Mouse (Mus musculus) forebrain, embryonic 14.5 days (tissue): ENCODE measurements around the gene Olfr695. TPM values are rescaled to one million over a fixed set of nuclear protein-coding genes. Genes with fewer than 3 reads are reported as not detected.
"Not testable (repeated sequence)": the region's sequence is repeated elsewhere in the genome, so short reads cannot be mapped to it uniquely, and the experiment has no call there.

ENCODE experiments used
- ATAC-seq: fragments of 200-750 bp; cut with Nextera tagmentation; 2 replicates; pipeline ENCODE4 v1.8.0; 2017; ENCODE audit warnings: mild to moderate bottlenecking, moderate library complexity
- DNase-seq: peaks from one replicate; pipeline ENCODE4 v3.0.0-alpha.2; 2015; ENCODE audit warnings: low spot score
- H3K27ac ChIP-seq: fragments of 300-500 bp; sonication (generic); 2 replicates; pipeline ENCODE4 v1.5.1; 2014; ENCODE audit warnings: low read depth, mild to moderate bottlenecking, control low read depth, low read length, moderate library complexity
- H3K27me3 ChIP-seq: fragments of 300-500 bp; sonication (generic); replicated peaks from 2 replicates; pipeline ENCODE4 v1.6.1; 2014; ENCODE audit warnings: low read length, control low read depth, mixed read lengths; ENCODE audit not compliant: control insufficient read depth, insufficient read depth
- H3K36me3 ChIP-seq: fragments of 300-500 bp; sonication (generic); 2 replicates; pipeline ENCODE4 v1.6.1; 2014; ENCODE audit warnings: low read length, control low read depth; ENCODE audit not compliant: control insufficient read depth, insufficient read depth
- H3K4me1 ChIP-seq: fragments of 300-500 bp; sonication (generic); 2 replicates; pipeline ENCODE4 v1.6.1; 2014; ENCODE audit warnings: antibody characterized with exemption, low read length, control low read depth; ENCODE audit not compliant: control insufficient read depth, insufficient read depth
- H3K4me2 ChIP-seq: fragments of 300-500 bp; sonication (generic); 2 replicates; pipeline ENCODE4 v1.6.1; 2014; ENCODE audit warnings: mild to moderate bottlenecking, control low read depth, low read length
- H3K4me3 ChIP-seq: fragments of 300-500 bp; sonication (generic); 2 replicates; pipeline ENCODE4 v1.5.1; 2014; ENCODE audit warnings: low read depth, low read length, control low read depth
- H3K9ac ChIP-seq: fragments of 300-500 bp; sonication (generic); 2 replicates; pipeline ENCODE4 v1.6.1; 2014; ENCODE audit warnings: mild to moderate bottlenecking, low read length, control low read depth, moderate library complexity
- H3K9me3 ChIP-seq: fragments of 300-500 bp; sonication (generic); replicated peaks from 2 replicates; pipeline ENCODE4 v1.6.1; 2016; ENCODE audit warnings: low read length, control low read depth, mixed read lengths; ENCODE audit not compliant: control insufficient read depth
- WGBS: fragments of 180-500 bp; shearing (Covaris S2); extraction: QIAGEN DNeasy Blood & Tissue Kit; methylation state at CpG from one replicate; pipeline ENCODE4 v1.1.7; 2014; 5-methylcytosine and 5-hydroxymethylcytosine counted together
- polyA plus RNA-seq: library from polyadenylated mRNA; unstranded; fragments of >200 nt; fragmentation: Nextera tagmentation; extraction: Ambion mirVana; gene quantifications from 2 replicates; pipeline ENCODE4 v1.2.1, GENCODE M21; 2014

Gene Olfr695
- polyA plus RNA-seq, 1 experiment from 2014 or later = not detected

GRCm38 (mm10) chr7:106711463-106711862 is 4.7 kb downstream of the Olfr695 start:
- no peaks in the 10 kb centered on the region for H3K4me1 ChIP-seq
- H3K9me3 ChIP-seq = no peaks in the 10 kb centered on the region
- no peak for DNase-seq
- H3K4me3 ChIP-seq = no peak overlapping the region
- no peak for ATAC-seq
- H3K27me3 ChIP-seq = no peaks in the 10 kb centered on the region
- no peak overlapping the region for H3K4me2 ChIP-seq
- no peaks in the 10 kb centered on the region for H3K36me3 ChIP-seq
- WGBS = 92% methylated on average over 6 of the region's 6 CpGs
- H3K27ac ChIP-seq = no peak overlapping the region
- H3K9ac ChIP-seq = no peak overlapping the region

DNA sequence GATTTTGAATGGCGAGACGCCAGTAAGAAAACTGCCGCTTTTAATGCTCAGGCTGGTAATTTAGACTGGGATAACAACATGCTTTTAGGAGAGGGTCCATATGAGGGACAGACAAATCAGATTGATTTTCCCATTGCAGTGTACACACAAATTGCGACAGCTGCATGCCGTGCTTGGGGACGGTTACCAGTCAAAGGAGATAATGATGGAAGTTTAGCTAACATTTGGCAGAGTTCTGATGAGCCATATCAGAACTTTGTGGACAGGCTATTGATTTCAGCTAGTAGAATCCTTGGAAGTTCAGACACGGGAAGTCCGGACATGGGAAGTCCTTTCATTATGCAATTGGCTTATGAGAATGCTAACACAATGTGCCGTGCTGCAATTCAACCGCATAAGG is 8.5 kb downstream of the Olfr695 start:
- ATAC-seq, H3K36me3 ChIP-seq, H3K4me1 ChIP-seq, H3K27ac ChIP-seq, H3K4me2 ChIP-seq, DNase-seq, H3K9ac ChIP-seq, H3K9me3 ChIP-seq, H3K27me3 ChIP-seq, H3K4me3 ChIP-seq: not testable (repeated sequence)
- WGBS = 90% methylated on average over 10 of the region's 10 CpGs

- H3K9ac ChIP-seq = no peak overlapping the region
- H3K4me1 ChIP-seq = no peaks in the 10 kb centered on the region
- ATAC-seq (no peak), DNase-seq (no peak)
- no peaks in the 10 kb centered on the region for H3K36me3 ChIP-seq
- H3K27ac ChIP-seq = no peak overlapping the region
- 85% methylated on average over 1 of the region's 1 CpGs for WGBS
- H3K4me2 ChIP-seq = no peak overlapping the region
- no peaks in the 10 kb centered on the region for H3K27me3 ChIP-seq
- no peak overlapping the region for H3K4me3 ChIP-seq
- H3K9me3 ChIP-seq = no peaks in the 10 kb centered on the region
These were observed 19.3 kb downstream of the Olfr695 start for GRCm38 (mm10) chr7:106696891-106697290.

DNA sequence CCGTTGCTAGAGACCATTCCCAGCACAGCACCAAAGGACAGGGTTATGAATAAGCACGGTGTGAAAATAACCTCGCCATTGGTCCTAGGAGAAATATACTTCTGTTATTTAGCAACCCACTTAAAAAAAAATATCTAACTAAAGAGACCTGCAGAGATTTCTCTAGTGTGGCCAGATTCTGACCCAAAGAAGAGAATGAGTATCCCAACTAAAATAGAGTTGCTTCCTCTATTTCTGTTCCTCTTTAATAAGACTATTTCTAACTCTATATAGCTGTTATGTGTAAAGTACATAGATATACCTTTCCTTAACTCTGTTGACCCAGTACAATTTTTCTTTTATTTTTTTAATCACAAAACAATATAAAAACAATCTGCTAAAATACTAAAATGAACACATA is 23.2 kb downstream of the Olfr695 start:
- H3K4me1 ChIP-seq = no peaks in the 10 kb centered on the region
- H3K9me3 ChIP-seq = no peaks in the 10 kb centered on the region
- no peak overlapping the region for H3K4me2 ChIP-seq
- ATAC-seq (no peak), DNase-seq (no peak)
- H3K27me3 ChIP-seq = no peaks in the 10 kb centered on the region
- H3K9ac ChIP-seq = no peak overlapping the region
- no peak overlapping the region for H3K4me3 ChIP-seq
- no peaks in the 10 kb centered on the region for H3K36me3 ChIP-seq
- H3K27ac ChIP-seq = no peak overlapping the region
- WGBS = 88% methylated on average over 3 of the region's 3 CpGs

- ATAC-seq (no peak), DNase-seq (no peak)
- WGBS = 88% methylated on average over 1 of the region's 1 CpGs
- Histone ChIP-seq H3K9ac (no peak within 1 kb of the TSS), H3K27me3 (no peaks in the 10 kb centered on the region), H3K36me3 (no peaks in the 10 kb centered on the region), H3K9me3 (no peaks in the 10 kb centered on the region), H3K4me3 (no peak within 1 kb of the TSS), H3K4me1 (no peaks in the 10 kb centered on the region), H3K4me2 (no peak within 1 kb of the TSS), H3K27ac (no peak within 1 kb of the TSS)
These were observed 24.5 kb downstream of the Olfr695 start, which contains the start of gene Olfr694 for GRCm38 (mm10) chr7:106691714-106692113. Gene Olfr694, minus strand, starts transcription at chr7:106691814.

- H3K36me3 ChIP-seq = no peaks in the 10 kb centered on the region
- 94% methylated on average over 2 of the region's 2 CpGs for WGBS
- H3K9ac ChIP-seq = no peak overlapping the region
- H3K4me1 ChIP-seq = no peaks in the 10 kb centered on the region
- H3K4me2 ChIP-seq = no peak overlapping the region
- H3K27me3 ChIP-seq = no peaks in the 10 kb centered on the region
- DNase-seq (no peak), ATAC-seq (no peak)
- no peak overlapping the region for H3K4me3 ChIP-seq
- H3K27ac ChIP-seq = no peak overlapping the region
- H3K9me3 ChIP-seq = no peaks in the 10 kb centered on the region
These were observed 30.8 kb downstream of the Olfr695 start for GRCm38 (mm10) chr7:106685382-106685781.

GRCm38 (mm10) chr7:106680484-106680883 is 35.7 kb downstream of the Olfr695 start, which contains the start of gene Olfr693:
Gene Olfr693, minus strand, starts transcription at chr7:106680584.
- Histone ChIP-seq H3K4me1 (no peaks in the 10 kb centered on the region), H3K27me3 (no peaks in the 10 kb centered on the region), H3K9me3 (no peaks in the 10 kb centered on the region), H3K27ac (no peak within 1 kb of the TSS), H3K9ac (no peak within 1 kb of the TSS), H3K36me3 (no peaks in the 10 kb centered on the region), H3K4me3 (no peak within 1 kb of the TSS), H3K4me2 (no peak within 1 kb of the TSS)
- ATAC-seq (no peak), DNase-seq (no peak)

Other genes starting within 250 kb of the Olfr695 start
- gene Olfr693, start 35.8 kb downstream of the Olfr695 start, polyA plus RNA-seq = not detected in 2 replicates
- not detected in 2 replicates for gene Olfr694, start 24.6 kb downstream of the Olfr695 start, polyA plus RNA-seq
- not detected in 2 replicates for gene Olfr697, start 26.0 kb upstream of the Olfr695 start, polyA plus RNA-seq
- gene Olfr698, start 39.0 kb upstream of the Olfr695 start, polyA plus RNA-seq = not detected in 2 replicates
- gene Olfr699, start 76.8 kb upstream of the Olfr695 start, polyA plus RNA-seq = not detected in 2 replicates
- gene Olfr700, start 92.4 kb upstream of the Olfr695 start, polyA plus RNA-seq = not detected in 2 replicates
- not detected in 2 replicates for gene Olfr701, start 97.7 kb upstream of the Olfr695 start, polyA plus RNA-seq
- not detected in 2 replicates for gene Olfr702, start 117.5 kb upstream of the Olfr695 start, polyA plus RNA-seq
- gene Olfr703, start 127.0 kb upstream of the Olfr695 start, polyA plus RNA-seq = not detected in 2 replicates
- not detected in 2 replicates for gene Olfr704, start 146.8 kb upstream of the Olfr695 start, polyA plus RNA-seq
- gene Olfr705, start 160.5 kb upstream of the Olfr695 start, polyA plus RNA-seq = not detected in 2 replicates
- not detected in 2 replicates for gene Olfr706, start 171.8 kb upstream of the Olfr695 start, polyA plus RNA-seq
- not detected in 2 replicates for gene Olfr707, start 184.8 kb upstream of the Olfr695 start, polyA plus RNA-seq
- gene Olfr1532-ps1, start 191.6 kb upstream of the Olfr695 start, polyA plus RNA-seq = not detected in 2 replicates
- gene Olfr709-ps1, start 215.8 kb upstream of the Olfr695 start, polyA plus RNA-seq = not detected in 2 replicates
- not detected in 2 replicates for gene Olfr710, start 231.9 kb upstream of the Olfr695 start, polyA plus RNA-seq
- not detected in 2 replicates for gene Olfr6, start 247.5 kb upstream of the Olfr695 start, polyA plus RNA-seq